Mouse (Mus musculus) left cerebral cortex, adult 2 months (tissue): Measurements from ENCODE around the gene Cblc. TPM values are rescaled to one million over a fixed set of nuclear protein-coding genes. Genes with fewer than 3 reads are reported as not detected.

Experiments
- DNase-seq, 2 experiments: peaks; one replicate each; pipeline ENCODE4 v3.0.0; 2021 to 2022; ENCODE audit warnings: low spot score in 2 of 2, mixed read lengths in 1 of 2; ENCODE audit errors: extremely low spot score in 1 of 2
- H3K27ac ChIP-seq: fragments of 200-600 bp; 2 replicates; pipeline ENCODE4 v1.8.1; 2022
- H3K4me3 ChIP-seq: fragments of 200-600 bp; 2 replicates; pipeline ENCODE4 v1.8.1; 2022
- CTCF ChIP-seq: fragments of 200-600 bp; IDR thresholded peaks from 2 replicates; pipeline ENCODE4 v1.8.1; 2022; ENCODE audit warnings: antibody characterized with exemption, mild to moderate bottlenecking, moderate library complexity
- intact Hi-C: fragments of 180-260 bp; cut with DNase I; formaldehyde crosslinking; loops from one replicate; pipeline ENCODE4 v1.15.1; 2025
- total RNA-seq, 2 experiments: library from RNA; stranded (reverse); gene quantifications; 2 replicates each; pipeline ENCODE4 v1.2.3; 2021

The Cblc gene
- total RNA-seq, 2 experiments from 2014 or later = not detected

DNA sequence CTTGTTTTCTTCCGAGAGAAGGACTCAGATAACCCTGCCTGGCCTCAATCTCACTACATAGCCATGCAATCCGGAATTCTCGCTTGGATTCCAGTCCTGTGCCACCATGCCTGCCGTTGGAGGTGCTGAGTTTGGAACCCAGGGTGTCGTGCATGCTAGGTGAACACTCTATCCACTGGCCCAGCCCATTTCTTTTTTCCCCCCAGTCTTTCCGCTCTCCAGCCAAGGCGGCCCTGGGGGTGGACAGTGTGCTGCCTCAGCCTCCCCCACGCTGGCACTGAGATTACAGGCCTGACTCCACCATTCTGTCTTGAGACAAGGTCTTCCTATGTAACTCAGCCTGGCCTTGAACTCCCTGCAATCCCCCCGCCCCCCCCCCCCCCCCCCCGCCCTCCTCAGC is 50.6 kb downstream of the Cblc start:
- no peak for DNase-seq
- intact Hi-C loops = no loop called here
- no peak overlapping the region for H3K27ac ChIP-seq
- no peak overlapping the region for H3K4me3 ChIP-seq
- TF ChIP-seq CTCF = no peak

DNA sequence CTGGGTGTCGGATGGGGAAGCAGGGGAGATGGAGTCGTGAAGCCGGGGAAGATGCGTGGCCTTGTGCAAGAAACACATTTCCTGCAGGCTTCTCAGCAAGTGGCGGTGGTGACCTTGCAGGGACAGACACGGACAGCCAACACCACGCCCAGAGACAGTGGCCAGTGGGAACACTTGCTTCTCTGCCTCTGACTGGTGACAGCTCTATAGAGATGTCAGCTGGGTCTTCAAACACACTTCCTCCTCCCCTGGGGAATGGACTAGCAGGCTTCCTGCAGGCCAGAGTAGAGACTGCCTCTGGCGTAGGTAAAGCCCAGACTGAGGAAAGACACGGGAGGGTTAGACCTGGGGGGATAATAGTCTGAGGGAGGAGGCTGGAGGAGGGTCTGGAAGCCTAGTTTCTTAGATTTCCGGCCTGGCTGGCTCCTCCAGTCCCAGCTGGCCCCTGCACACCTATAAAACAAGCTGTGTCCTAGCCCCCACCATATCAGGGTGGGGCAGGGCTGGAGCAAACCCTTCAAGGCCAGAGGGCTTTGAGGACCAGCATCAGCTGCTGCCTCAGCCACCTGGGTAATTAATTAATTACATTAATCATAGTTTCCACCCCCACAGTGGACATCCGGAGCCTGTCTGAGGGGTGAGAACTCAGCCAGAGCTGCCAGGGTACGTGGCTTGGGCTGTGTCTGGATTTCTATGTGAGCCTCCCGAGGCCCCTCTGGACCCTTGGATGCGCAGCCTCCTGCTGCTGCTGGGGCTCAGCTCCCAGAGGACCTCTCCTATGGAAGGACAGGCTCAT is 51.8 kb downstream of the Cblc start:
- no peak for DNase-seq
- TF ChIP-seq CTCF = no peak
- Histone ChIP-seq H3K4me3 (no peak overlapping the region), H3K27ac (no peak overlapping the region)
- intact Hi-C loops = no loop called here

DNA sequence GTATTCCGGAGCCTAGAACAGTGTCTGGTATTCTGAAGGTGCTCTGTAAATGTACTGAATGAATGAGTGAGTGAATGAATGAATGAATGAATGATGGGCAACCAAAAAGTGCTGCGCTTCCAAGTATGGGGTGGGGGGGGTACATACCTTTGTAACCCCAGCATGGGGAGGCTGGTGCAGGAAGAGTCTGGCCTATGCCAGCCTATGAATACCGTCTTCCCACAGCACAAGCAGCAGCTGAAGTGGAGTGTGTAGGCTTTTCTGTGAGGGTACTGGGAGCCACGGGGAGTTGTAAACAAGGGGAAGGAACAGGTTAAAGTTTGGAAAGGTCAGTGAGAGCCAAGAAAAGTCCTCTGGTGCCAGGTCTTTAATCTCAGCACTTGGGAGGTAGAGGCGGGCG is 52.8 kb downstream of the Cblc start:
- Histone ChIP-seq H3K27ac (no peak overlapping the region), H3K4me3 (no peak overlapping the region)
- no peak for DNase-seq
- no peak for TF ChIP-seq CTCF
- intact Hi-C loops = no loop called here

DNA sequence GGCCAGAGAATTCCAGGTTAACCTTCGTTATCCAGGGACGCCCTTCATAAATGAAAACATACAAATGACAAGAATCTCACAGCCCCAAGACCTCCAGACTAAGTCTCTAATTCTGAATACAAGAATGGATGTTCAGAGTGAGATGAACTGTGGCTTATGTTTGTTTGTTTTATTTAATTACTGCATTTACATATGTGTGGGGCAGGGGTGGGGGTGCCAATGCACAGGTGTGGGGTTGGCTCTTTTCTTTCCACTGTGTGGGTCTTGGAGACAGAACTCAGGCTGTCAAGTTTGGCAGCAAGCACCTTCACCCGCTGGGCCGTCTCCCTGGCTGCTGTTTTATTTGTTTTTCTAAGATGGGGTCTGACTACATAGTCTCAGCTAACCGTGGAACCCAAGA is 54.1 kb downstream of the Cblc start:
- no peak for DNase-seq
- H3K27ac ChIP-seq = no peak overlapping the region
- no peak for TF ChIP-seq CTCF
- intact Hi-C loops = no loop called here
- H3K4me3 ChIP-seq = no peak overlapping the region

DNA sequence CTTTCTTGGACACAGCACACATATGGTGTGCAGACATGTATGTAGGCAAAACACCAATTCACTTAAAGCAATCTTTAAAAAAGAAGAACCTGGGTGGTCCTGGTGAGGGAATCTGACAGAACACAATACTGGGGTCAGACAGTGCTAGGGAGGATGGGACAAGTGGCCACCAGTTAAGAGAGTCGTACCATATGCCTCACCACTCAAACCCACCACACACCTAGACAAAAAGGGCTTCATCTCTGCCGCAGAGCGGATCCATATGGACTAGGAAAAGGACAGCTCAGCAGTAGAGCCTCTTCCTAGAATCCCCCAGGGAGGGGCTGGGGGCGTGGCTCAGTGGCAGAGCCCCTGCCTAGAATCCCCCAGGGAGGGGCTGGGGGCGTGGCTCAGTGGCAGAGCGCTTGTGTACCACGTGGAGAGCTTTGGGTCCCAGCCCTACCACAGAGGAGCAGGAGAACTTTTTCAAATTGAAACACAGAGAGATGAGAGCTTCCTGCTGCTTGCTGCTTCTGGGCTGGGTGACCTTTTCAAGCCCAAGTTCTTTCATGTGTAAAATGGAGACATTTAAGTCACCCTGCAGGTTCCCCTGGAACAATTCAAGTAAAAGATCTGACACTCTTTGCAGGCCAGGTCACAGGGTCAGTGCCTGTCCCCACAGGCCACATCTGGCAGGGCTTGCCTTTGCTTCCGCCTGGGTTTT is 55.1 kb downstream of the Cblc start:
- Histone ChIP-seq H3K27ac (no peak overlapping the region), H3K4me3 (no peak overlapping the region)
- no peak for TF ChIP-seq CTCF
- intact Hi-C loops = no loop called here
- no peak for DNase-seq

DNA sequence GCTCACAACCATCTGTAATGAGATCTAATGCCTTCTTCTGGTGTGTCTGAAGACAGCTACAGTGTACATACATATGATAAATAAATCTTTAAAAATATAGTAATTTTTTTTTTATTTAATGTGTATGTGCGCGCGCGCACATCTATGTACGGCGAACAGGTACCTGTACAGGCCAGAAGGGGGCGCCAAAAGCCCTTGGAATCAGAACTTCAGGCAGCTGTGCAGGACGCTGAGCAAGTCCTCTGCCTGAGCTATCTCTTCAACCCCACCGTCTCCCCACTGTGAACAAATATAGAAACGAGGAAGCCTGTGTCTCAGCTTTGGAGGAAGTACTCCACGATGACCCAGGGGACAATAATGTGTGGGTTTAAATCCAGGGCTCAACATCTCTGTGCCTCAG is 56.3 kb downstream of the Cblc start:
- intact Hi-C loops = no loop called here
- TF ChIP-seq CTCF = peak; percentile 28
- DNase-seq = no peak
- Histone ChIP-seq H3K4me3 (no peak overlapping the region), H3K27ac (no peak overlapping the region)

DNA sequence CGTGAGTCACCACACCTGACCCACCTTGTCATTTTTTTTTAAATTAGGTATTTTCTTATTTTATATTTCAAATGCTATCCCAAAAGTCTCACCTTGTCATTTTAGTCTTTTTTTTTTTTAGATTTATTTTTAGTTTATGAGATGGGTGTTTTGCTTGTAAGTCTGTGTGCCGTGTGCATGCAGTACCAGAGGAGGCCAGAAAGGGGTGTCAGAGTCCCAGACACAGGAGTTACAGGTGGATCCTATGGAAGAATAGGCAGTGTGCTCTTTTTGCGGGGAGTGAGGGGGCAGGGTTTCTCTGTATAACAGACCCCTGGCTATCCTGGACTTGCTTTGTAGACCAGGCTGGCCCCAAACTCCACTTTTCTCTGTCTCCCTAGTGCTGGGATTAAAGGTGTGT is 57.8 kb downstream of the Cblc start:
- DNase-seq = no peak
- no peak; the same call in none of the 2 replicates for TF ChIP-seq CTCF
- Histone ChIP-seq H3K4me3 (no peak overlapping the region), H3K27ac (no peak overlapping the region)
- intact Hi-C loops = no loop called here

DNA sequence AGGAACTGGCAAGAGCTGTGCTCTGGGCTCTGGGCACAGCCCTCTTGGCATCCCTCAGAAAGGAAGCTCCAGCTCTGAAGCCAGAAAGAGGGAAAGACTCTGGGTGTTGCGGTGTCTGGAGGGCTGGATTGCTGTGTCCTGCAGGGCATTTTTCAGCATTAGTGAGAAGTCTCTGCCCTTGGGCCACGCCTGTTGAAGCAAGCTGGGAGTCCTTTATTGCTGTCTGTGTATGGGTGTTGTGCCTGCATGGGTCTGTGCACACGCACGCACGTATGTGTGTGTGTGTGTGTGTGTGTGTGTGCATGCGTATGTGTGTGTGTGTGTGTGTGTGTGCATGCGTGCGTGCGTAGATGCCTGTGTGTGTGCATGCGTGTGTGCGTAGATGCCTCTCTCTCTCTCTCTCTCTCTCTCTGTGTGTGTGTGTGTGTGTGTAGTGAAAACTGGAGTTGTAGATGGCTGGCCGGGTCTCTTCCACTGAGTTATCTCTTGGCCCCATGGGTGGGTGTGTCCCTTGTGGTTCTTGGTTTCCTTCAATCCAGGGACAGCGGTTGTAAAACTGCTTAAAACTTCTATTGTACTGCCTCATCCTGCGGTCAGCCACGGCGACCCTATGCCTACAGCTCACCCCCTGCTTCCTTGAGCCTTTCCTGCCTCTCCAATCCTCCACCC is 60.1 kb downstream of the Cblc start:
- intact Hi-C loops = no loop called here
- H3K27ac ChIP-seq = no peak overlapping the region
- TF ChIP-seq CTCF = no peak
- no peak for DNase-seq
- H3K4me3 ChIP-seq = no peak overlapping the region

DNA sequence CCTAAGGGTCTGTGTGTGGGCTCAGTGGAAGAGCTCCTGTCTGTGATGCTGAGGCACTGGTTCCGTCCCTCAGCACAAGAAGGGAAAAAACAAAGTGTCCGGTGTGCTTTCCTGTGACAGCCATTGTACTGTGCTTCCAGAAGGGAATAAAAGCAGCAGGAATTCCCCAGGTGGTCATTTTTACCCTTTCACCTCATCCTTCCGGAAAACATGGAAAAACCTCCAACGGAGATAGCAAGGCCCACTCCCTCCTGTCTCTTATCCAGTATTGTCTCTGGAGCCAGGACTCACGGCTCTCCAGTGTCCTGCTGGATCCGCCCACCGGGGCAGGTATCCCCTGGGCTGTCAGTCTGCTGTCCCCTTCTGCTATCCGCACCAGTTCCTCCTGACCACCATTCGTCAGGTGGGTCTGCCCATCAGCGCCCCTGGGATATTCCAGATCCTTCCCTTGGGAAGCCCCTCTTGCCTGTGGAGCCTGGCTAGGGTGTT is 62.4 kb downstream of the Cblc start:
- intact Hi-C loops = no loop called here
- no peak for DNase-seq
- Histone ChIP-seq H3K27ac (no peak overlapping the region), H3K4me3 (no peak overlapping the region)
- TF ChIP-seq CTCF = no peak

Other genes with a start within 250 kb of the Cblc start
- gene Ppp1r37, start 233.7 kb downstream of the Cblc start, total RNA-seq = 100 to 1,000 TPM; 148 to 150 TPM
- 1 to 10 TPM; 1.5 to 2.0 TPM for gene Zfp296, start 219.5 kb downstream of the Cblc start, total RNA-seq
- 10 to 100 TPM; 50.1 to 50.8 TPM for gene Gemin7, start 219.2 kb downstream of the Cblc start, total RNA-seq
- 10 to 100 TPM; 92.7 to 98.3 TPM for gene Clasrp, start 192.3 kb downstream of the Cblc start, total RNA-seq
- gene Relb, start 167.4 kb downstream of the Cblc start, total RNA-seq = 1 to 10 TPM; 7.2 to 7.7 TPM
- gene Clptm1, start 131.8 kb downstream of the Cblc start, total RNA-seq = 100 to 1,000 TPM; 137 to 139 TPM
- not detected for gene Apoc2, start 118.9 kb downstream of the Cblc start, total RNA-seq
- not detected for gene Gm44805, start 115.4 kb downstream of the Cblc start, total RNA-seq
- not detected for gene Apoc4, start 115.3 kb downstream of the Cblc start, total RNA-seq
- gene Apoc1, start 104.1 kb downstream of the Cblc start, total RNA-seq = 1 to 10 TPM; 3.5 to 3.7 TPM
- 1,000 to 10,000 TPM; 1,824 to 1,912 TPM for gene Apoe, start 97.6 kb downstream of the Cblc start, total RNA-seq
- gene Tomm40, start 81.4 kb downstream of the Cblc start, total RNA-seq = 100 to 1,000 TPM; 117 TPM
- gene Nectin2, start 46.3 kb downstream of the Cblc start, total RNA-seq = 1 to 10 TPM; 7.9 to 8.2 TPM
- 10 to 100 TPM; 12.2 to 15.1 TPM for gene Bcam, start 25.8 kb downstream of the Cblc start, total RNA-seq
- under 1 TPM; 0.56 to 0.77 TPM for gene Bcl3, start 26.0 kb upstream of the Cblc start, total RNA-seq
- gene Gm19345, start 55.2 kb upstream of the Cblc start, total RNA-seq = 1 to 10 TPM; 1.7 to 2.2 TPM
- not detected for gene Ceacam16, start 64.5 kb upstream of the Cblc start, total RNA-seq
- gene Ceacam19, start 91.2 kb upstream of the Cblc start, total RNA-seq = not detected
- 10 to 100 TPM; 14.6 to 14.8 TPM for gene Pvr, start 124.4 kb upstream of the Cblc start, total RNA-seq
- gene Igsf23, start 153.9 kb upstream of the Cblc start, total RNA-seq = not detected
- gene Ceacam20, start 168.6 kb upstream of the Cblc start, total RNA-seq = not detected
- not detected for gene Nlrp9b, start 194.7 kb upstream of the Cblc start, total RNA-seq